Comparison of ENCODE assay signal across 13 mouse cellular contexts in genomic region chr10:66925553-66926127, GRCm38 (mm10).
"Had no signal": no experiment of that assay in that cellular context is flagged by ENCODE, and none has a peak within 500 bp of the region (broad histone marks: within the 10 kb centered on the region; RNA-seq: fewer than 3 reads in every experiment).

No protein-coding gene starts in this region.

- H3K9me3 ChIP-seq: kidney, embryonic 15.5 days; limb, embryonic 12.5 days; liver, embryonic 13.5 days; midbrain, embryonic 12.5 days had no signal

- H3K27me3 ChIP-seq: kidney, embryonic 15.5 days; limb, embryonic 12.5 days; midbrain, embryonic 12.5 days had no signal

- ATAC-seq: liver, postnatal 0 days; midbrain, embryonic 16.5 days had no signal

- H3K9ac ChIP-seq: kidney, embryonic 15.5 days; limb, embryonic 12.5 days; liver, embryonic 13.5 days; liver, postnatal 0 days; midbrain, embryonic 12.5 days had no signal

- H3K27ac ChIP-seq: kidney, embryonic 15.5 days; limb, embryonic 12.5 days; liver, embryonic 13.5 days; midbrain, embryonic 12.5 days had no signal

- DNase-seq: kidney, postnatal 25 days; layer of hippocampus, adult 9-11 months; layer of hippocampus, postnatal 36 days; liver; liver, embryonic 13.5 days; liver, postnatal 0 days; right cerebral cortex, postnatal 14 days; thymus, adult 18-20 months; thymus, postnatal 14 days had no signal

- H3K4me3 ChIP-seq: kidney, embryonic 15.5 days; limb, embryonic 12.5 days; liver, embryonic 13.5 days; midbrain, embryonic 12.5 days had no signal

- H3K36me3 ChIP-seq: kidney, embryonic 15.5 days; limb, embryonic 12.5 days; liver, embryonic 13.5 days; midbrain, embryonic 12.5 days had no signal

- H3K4me2 ChIP-seq: kidney, embryonic 15.5 days; limb, embryonic 12.5 days; liver, embryonic 13.5 days; midbrain, embryonic 12.5 days had no signal
